22 mouse cellular contexts compared by ENCODE assay signal in the genomic region with DNA sequence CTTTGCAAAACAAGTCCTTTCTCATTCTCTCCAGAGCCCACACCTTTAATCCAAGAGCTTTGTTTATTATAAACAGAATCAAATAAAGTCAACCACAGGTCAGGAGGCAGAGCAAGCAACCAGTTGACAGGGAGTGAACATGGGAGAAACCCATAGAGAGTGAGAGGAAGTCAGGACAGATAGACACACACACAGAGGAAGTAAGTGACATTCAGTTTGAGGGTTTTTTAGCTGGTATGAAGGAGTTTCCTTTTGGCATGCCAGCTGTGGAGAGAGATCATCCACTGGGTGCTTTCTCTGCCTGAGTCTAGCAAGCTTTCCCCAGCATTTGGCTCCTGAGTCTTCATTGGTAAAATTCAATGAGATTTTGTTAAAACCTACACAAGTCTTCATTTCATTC. TPM values are rescaled to one million over a fixed set of nuclear protein-coding genes. Genes with fewer than 3 reads are reported as not detected.
"Had no signal": no experiment of that assay in that cellular context is flagged by ENCODE, and none has a peak within 500 bp of the region (broad histone marks: within the 10 kb centered on the region; RNA-seq: fewer than 3 reads in every experiment).

No protein-coding gene starts in this region.

- H3K27me3 ChIP-seq: liver, embryonic 15.5 days; midbrain, embryonic 12.5 days; neural tube, embryonic 13.5 days; stomach, embryonic 15.5 days had no signal

- H3K27ac ChIP-seq: liver, embryonic 15.5 days; midbrain, embryonic 10.5 days; midbrain, embryonic 12.5 days; neural tube, embryonic 13.5 days; stomach, embryonic 15.5 days; stomach, postnatal 0 days had no signal

- H3K4me3 ChIP-seq: liver, embryonic 15.5 days; midbrain, embryonic 10.5 days; midbrain, embryonic 12.5 days; myocyte; neural tube, embryonic 13.5 days; stomach, embryonic 15.5 days had no signal

- H3K36me3 ChIP-seq: liver, embryonic 15.5 days; midbrain, embryonic 10.5 days; midbrain, embryonic 12.5 days; neural tube, embryonic 13.5 days; stomach, embryonic 15.5 days had no signal

- ATAC-seq: midbrain, embryonic 16.5 days had no signal

- H3K4me2 ChIP-seq: liver, embryonic 15.5 days; lung, embryonic 14.5 days; midbrain, embryonic 12.5 days; neural tube, embryonic 13.5 days; stomach, embryonic 15.5 days had no signal

- DNase-seq: lung, adult 18-20 months; lung, embryonic 14.5 days; lung, postnatal 10 days; lung, postnatal 4 days; midbrain, embryonic 14.5 days; right cerebral cortex, postnatal 14 days; thymus, adult 2 months; thymus, postnatal 25 days; thymus, postnatal 4 days had no signal

- H3K9me3 ChIP-seq: liver, embryonic 15.5 days; midbrain, embryonic 10.5 days; midbrain, embryonic 12.5 days; neural tube, embryonic 13.5 days; stomach, embryonic 15.5 days had no signal

- H3K9ac ChIP-seq: liver, embryonic 15.5 days; lung, embryonic 14.5 days; midbrain, embryonic 12.5 days; neural tube, embryonic 13.5 days; stomach, embryonic 15.5 days had no signal

- H3K4me1 ChIP-seq: stomach, embryonic 15.5 days had no signal

RNA-seq across cellular contexts. Expression of a gene that starts 6.0 kb away (rescaled TPM):
- polyA plus RNA-seq: liver, embryonic 15.5 days; lung, embryonic 14.5 days; lung, embryonic 16.5 days; midbrain, embryonic 10.5 days; midbrain, embryonic 12.5 days; midbrain, embryonic 14.5 days; midbrain, embryonic 16.5 days; neural tube, embryonic 11.5 days; neural tube, embryonic 13.5 days; spleen, adult 2 months; stomach, embryonic 15.5 days; testis, adult 2 months; thymus, adult 2 months; urinary bladder, adult 2 months had no signal

RNA-seq across cellular contexts. Expression of a gene that starts 29.1 kb away (rescaled TPM):
- polyA plus RNA-seq: myocyte; testis, adult 2 months; urinary bladder, adult 2 months had no signal
